10 mouse cellular contexts compared by ENCODE assay signal in genomic region chr10:80383431-80383830, GRCm38 (mm10). TPM values are rescaled to one million over a fixed set of nuclear protein-coding genes. Genes with fewer than 3 reads are reported as not detected.
DNase-seq lines count a peak whose midpoint lies in the region; ATAC-seq lines count a peak whose summit lies in the region.
"Had no signal": no experiment of that assay in that cellular context is flagged by ENCODE, and none has a peak within 500 bp of the region (broad histone marks: within the 10 kb centered on the region; RNA-seq: fewer than 3 reads in every experiment).

No protein-coding gene starts in this region.

- 77% methylated on average over 4 of the region's 4 CpGs for WGBS in heart, embryonic 14.5 days
- 72% methylated on average over 4 of the region's 4 CpGs for WGBS in embryonic facial prominence, embryonic 10.5 days
- 52% methylated on average over 4 of the region's 4 CpGs for WGBS in hindbrain, embryonic 13.5 days
- 45% methylated on average over 4 of the region's 4 CpGs for WGBS in midbrain, embryonic 14.5 days

- H3K4me3 ChIP-seq in heart, embryonic 14.5 days (ENCODE audit: control insufficient read depth in 1 of 2, insufficient read depth in 1 of 2, low read depth in 1 of 2, low read length in 2 of 2) = no peak overlapping the region
- peak overlapping the region; percentile 96 for H3K4me3 ChIP-seq in embryonic facial prominence, embryonic 10.5 days
- H3K4me3 ChIP-seq in hindbrain, embryonic 13.5 days = peak overlapping the region; percentile 98
- peak overlapping the region; percentile 82 for H3K4me3 ChIP-seq in midbrain, embryonic 14.5 days (replicated peaks; ENCODE audit: low read depth, low read length)
- H3K4me3 ChIP-seq: liver, embryonic 15.5 days had no signal

- no peak for DNase-seq in heart, postnatal 10 days
- no peak for DNase-seq in embryonic facial prominence, embryonic 10.5 days (ENCODE audit: low spot score)
- DNase-seq in midbrain, embryonic 14.5 days = no peak
- no peak for DNase-seq in spleen, postnatal 14 days (ENCODE audit: low spot score in 2 of 2)
- no peak for DNase-seq in spleen, adult 12 weeks (ENCODE audit: low spot score)
- DNase-seq: heart, postnatal 4 days had no signal

- no peak overlapping the region for H3K4me2 ChIP-seq in heart, embryonic 14.5 days (ENCODE audit: low read length)
- H3K4me2 ChIP-seq in hindbrain, embryonic 13.5 days = peak overlapping the region; percentile 100
- peak overlapping the region; percentile 98 for H3K4me2 ChIP-seq in midbrain, embryonic 14.5 days (ENCODE audit: low read length)

- peaks cover 21 to 27% of the 10 kb centered on the region in 2 experiments for H3K4me1 ChIP-seq in heart, embryonic 14.5 days (ENCODE audit: control insufficient read depth in 2 of 2, insufficient read depth in 2 of 2, low read length in 2 of 2)
- peaks cover 48% of the 10 kb centered on the region for H3K4me1 ChIP-seq in embryonic facial prominence, embryonic 10.5 days
- peaks cover 54% of the 10 kb centered on the region for H3K4me1 ChIP-seq in hindbrain, embryonic 13.5 days (replicated peaks)
- peaks cover 31% of the 10 kb centered on the region for H3K4me1 ChIP-seq in midbrain, embryonic 14.5 days (ENCODE audit: control insufficient read depth, insufficient read depth, low read length)

- H3K9ac ChIP-seq in heart, embryonic 14.5 days (ENCODE audit: low read length) = peak overlapping the region; percentile 41; the same call in 1 of the 2 replicates
- peak overlapping the region; percentile 100 for H3K9ac ChIP-seq in hindbrain, embryonic 13.5 days
- peak overlapping the region; percentile 99 for H3K9ac ChIP-seq in midbrain, embryonic 14.5 days (replicated peaks; ENCODE audit: low read length)
- H3K9ac ChIP-seq: liver, embryonic 15.5 days had no signal

- intact Hi-C loops in heart, postnatal 10 days (cut with DNase I) = no loop called here

- no peak for ATAC-seq in heart, embryonic 14.5 days (ENCODE audit: insufficient number of reproducible peaks, insufficient read depth, low FRiP score, low read depth)
- no peak for ATAC-seq in hindbrain, embryonic 13.5 days (ENCODE audit: low FRiP score)
- no peak for ATAC-seq in midbrain, embryonic 14.5 days (ENCODE audit: low FRiP score, low TSS enrichment)
- no peak for ATAC-seq in granulocyte monocyte progenitor cell, adult 5-6 weeks (replicated peaks; ENCODE audit: poor library complexity, severe bottlenecking)

- peaks cover 55% of the 10 kb centered on the region for H3K36me3 ChIP-seq in heart, embryonic 14.5 days (ENCODE audit: control insufficient read depth, insufficient read depth, low read length)
- H3K36me3 ChIP-seq in embryonic facial prominence, embryonic 10.5 days (replicated peaks) = peaks cover 70% of the 10 kb centered on the region
- peaks cover 56% of the 10 kb centered on the region for H3K36me3 ChIP-seq in hindbrain, embryonic 13.5 days
- H3K36me3 ChIP-seq in midbrain, embryonic 14.5 days (ENCODE audit: control insufficient read depth, insufficient read depth, low read length) = peaks cover 61% of the 10 kb centered on the region

- H3K9me3 ChIP-seq in heart, embryonic 14.5 days (ENCODE audit: control insufficient read depth, low read length) = no peaks in the 10 kb centered on the region
- no peaks in the 10 kb centered on the region for H3K9me3 ChIP-seq in embryonic facial prominence, embryonic 10.5 days
- H3K9me3 ChIP-seq in hindbrain, embryonic 13.5 days = no peaks in the 10 kb centered on the region
- H3K9me3 ChIP-seq in midbrain, embryonic 14.5 days (ENCODE audit: control insufficient read depth, low read length) = no peaks in the 10 kb centered on the region
- H3K9me3 ChIP-seq: liver, embryonic 15.5 days had no signal

- H3K27me3 ChIP-seq in heart, embryonic 14.5 days (ENCODE audit: control insufficient read depth, insufficient read depth, low read length) = no peaks in the 10 kb centered on the region
- no peaks in the 10 kb centered on the region for H3K27me3 ChIP-seq in embryonic facial prominence, embryonic 10.5 days (replicated peaks; ENCODE audit: low read depth, poor library complexity, severe bottlenecking)
- H3K27me3 ChIP-seq in hindbrain, embryonic 13.5 days = no peaks in the 10 kb centered on the region
- H3K27me3 ChIP-seq in midbrain, embryonic 14.5 days (ENCODE audit: control insufficient read depth, insufficient read depth, low read length) = no peaks in the 10 kb centered on the region

- H3K27ac ChIP-seq in heart, embryonic 14.5 days (replicated peaks in 1 of 2; ENCODE audit: control insufficient read depth in 1 of 2, insufficient read depth in 1 of 2, low read depth in 2 of 2, low read length in 2 of 2) = no peak overlapping the region
- H3K27ac ChIP-seq in embryonic facial prominence, embryonic 10.5 days (replicated peaks) = peak overlapping the region; percentile 32; the same call in 1 of the 2 replicates
- H3K27ac ChIP-seq in hindbrain, embryonic 13.5 days = peak overlapping the region; percentile 9; the same call in 1 of the 2 replicates
- H3K27ac ChIP-seq in midbrain, embryonic 14.5 days (replicated peaks; ENCODE audit: low read depth, low read length) = no peak overlapping the region

RNA-seq across cellular contexts. Expression of gene Mex3d, which starts 4.0 kb away (rescaled TPM):
- 3.9 and 6.3 TPM in 2 replicates for polyA plus RNA-seq in heart, embryonic 14.5 days (2014; fragmentation: Nextera tagmentation; extraction: Ambion mirVana)
- total RNA-seq in heart, postnatal 10 days (2021) = 10 to 100 TPM; 12.7 to 16.1 TPM
- 6.4 and 7.1 TPM in 2 replicates for polyA plus RNA-seq in embryonic facial prominence, embryonic 10.5 days (2016; fragmentation: Nextera tagmentation; extraction: Ambion mirVana)
- 14.8 and 16.5 TPM in 2 replicates for polyA plus RNA-seq in hindbrain, embryonic 13.5 days (2015; fragmentation: Nextera tagmentation; extraction: Ambion mirVana)
- polyA plus RNA-seq in midbrain, embryonic 14.5 days (2014; fragmentation: Nextera tagmentation; extraction: Ambion mirVana) = 17.3 and 28.2 TPM in 2 replicates
- total RNA-seq in granulocyte monocyte progenitor cell, adult 5-6 weeks (2014; fragmentation: Nextera tagmentation) = 0.67 and 3.6 TPM in 2 replicates
- 2.1 and 2.2 TPM in 2 replicates for total RNA-seq in granulocyte monocyte progenitor cell, adult 5-6 weeks (2017)

RNA-seq across cellular contexts. Expression of gene Mbd3, which starts 15.9 kb away (rescaled TPM):
- 116 and 125 TPM in 2 replicates for polyA plus RNA-seq in heart, embryonic 14.5 days (2014; fragmentation: Nextera tagmentation; extraction: Ambion mirVana)
- 100 to 1,000 TPM; 102 to 105 TPM for total RNA-seq in heart, postnatal 10 days (2021)
- polyA plus RNA-seq in embryonic facial prominence, embryonic 10.5 days (2016; fragmentation: Nextera tagmentation; extraction: Ambion mirVana) = 371 and 377 TPM in 2 replicates
- polyA plus RNA-seq in hindbrain, embryonic 13.5 days (2015; fragmentation: Nextera tagmentation; extraction: Ambion mirVana) = 230 TPM in 2 replicates
- 166 and 208 TPM in 2 replicates for polyA plus RNA-seq in midbrain, embryonic 14.5 days (2014; fragmentation: Nextera tagmentation; extraction: Ambion mirVana)
- total RNA-seq in granulocyte monocyte progenitor cell, adult 5-6 weeks (2014; fragmentation: Nextera tagmentation) = 85.0 and 105 TPM in 2 replicates
- total RNA-seq in granulocyte monocyte progenitor cell, adult 5-6 weeks (2017) = 94.1 and 106 TPM in 2 replicates

RNA-seq across cellular contexts. Expression of gene Uqcr11, which starts 23.2 kb away (rescaled TPM):
- 2,007 and 2,169 TPM in 2 replicates for polyA plus RNA-seq in heart, embryonic 14.5 days (2014; fragmentation: Nextera tagmentation; extraction: Ambion mirVana)
- total RNA-seq in heart, postnatal 10 days (2021) = 1,000 to 10,000 TPM; 1,658 to 1,691 TPM
- 615 and 629 TPM in 2 replicates for polyA plus RNA-seq in embryonic facial prominence, embryonic 10.5 days (2016; fragmentation: Nextera tagmentation; extraction: Ambion mirVana)
- polyA plus RNA-seq in hindbrain, embryonic 13.5 days (2015; fragmentation: Nextera tagmentation; extraction: Ambion mirVana) = 575 and 577 TPM in 2 replicates
- 532 and 742 TPM in 2 replicates for polyA plus RNA-seq in midbrain, embryonic 14.5 days (2014; fragmentation: Nextera tagmentation; extraction: Ambion mirVana)
- total RNA-seq in granulocyte monocyte progenitor cell, adult 5-6 weeks (2014; fragmentation: Nextera tagmentation) = 382 and 438 TPM in 2 replicates
- 172 and 277 TPM in 2 replicates for total RNA-seq in granulocyte monocyte progenitor cell, adult 5-6 weeks (2017)

RNA-seq across cellular contexts. Expression of gene Plk5, which starts 27.2 kb away (rescaled TPM):
- polyA plus RNA-seq in heart, embryonic 14.5 days (2014; fragmentation: Nextera tagmentation; extraction: Ambion mirVana) = not detected in 2 replicates
- under 1 TPM in 1 of 2 experiments, not detected in 1; 0.25 TPM for total RNA-seq in heart, postnatal 10 days (2021)
- polyA plus RNA-seq in embryonic facial prominence, embryonic 10.5 days (2016; fragmentation: Nextera tagmentation; extraction: Ambion mirVana) = 0.37 and 0.43 TPM in 2 replicates
- 1.2 and 1.7 TPM in 2 replicates for polyA plus RNA-seq in hindbrain, embryonic 13.5 days (2015; fragmentation: Nextera tagmentation; extraction: Ambion mirVana)
- 2.9 and 3.2 TPM in 2 replicates for polyA plus RNA-seq in midbrain, embryonic 14.5 days (2014; fragmentation: Nextera tagmentation; extraction: Ambion mirVana)
- not detected in 2 replicates for total RNA-seq in granulocyte monocyte progenitor cell, adult 5-6 weeks (2014; fragmentation: Nextera tagmentation)
- total RNA-seq in granulocyte monocyte progenitor cell, adult 5-6 weeks (2017) = not detected in 2 replicates
- total RNA-seq: heart, postnatal 4 days had no signal

RNA-seq across cellular contexts. Expression of gene Adamtsl5, which starts 35.2 kb away (rescaled TPM):
- 6.8 and 7.8 TPM in 2 replicates for polyA plus RNA-seq in heart, embryonic 14.5 days (2014; fragmentation: Nextera tagmentation; extraction: Ambion mirVana)
- total RNA-seq in heart, postnatal 10 days (2021) = 10 to 100 TPM; 36.9 to 42.9 TPM
- 0.65 and 0.88 TPM in 2 replicates for polyA plus RNA-seq in embryonic facial prominence, embryonic 10.5 days (2016; fragmentation: Nextera tagmentation; extraction: Ambion mirVana)
- polyA plus RNA-seq in hindbrain, embryonic 13.5 days (2015; fragmentation: Nextera tagmentation; extraction: Ambion mirVana) = 0.42 and 0.66 TPM in 2 replicates
- 0.26 TPM in 1 of 2 replicates, not detected in the other for polyA plus RNA-seq in midbrain, embryonic 14.5 days (2014; fragmentation: Nextera tagmentation; extraction: Ambion mirVana)
- total RNA-seq in granulocyte monocyte progenitor cell, adult 5-6 weeks (2014; fragmentation: Nextera tagmentation) = not detected in 2 replicates
- total RNA-seq in granulocyte monocyte progenitor cell, adult 5-6 weeks (2017) = not detected in 2 replicates

Comparison
In these comparisons a context has a peak if more than half of its experiments do, and no peak if none do; other contexts are left out.
1. H3K27ac ChIP-seq: peak in embryonic facial prominence, embryonic 10.5 days (single experiment) and hindbrain, embryonic 13.5 days (single experiment); none in heart, embryonic 14.5 days (0 of 2) and midbrain, embryonic 14.5 days (single experiment).
2. H3K4me3 ChIP-seq: peak in embryonic facial prominence, embryonic 10.5 days (single experiment), hindbrain, embryonic 13.5 days (single experiment) and midbrain, embryonic 14.5 days (single experiment); none in heart, embryonic 14.5 days (0 of 2).
3. H3K9ac ChIP-seq: peak in every context shown above with its lines; median percentile 100 in hindbrain, embryonic 13.5 days; 99 in midbrain, embryonic 14.5 days; 41 in heart, embryonic 14.5 days.